Mouse (Mus musculus) heart, adult 2 months (tissue): ENCODE results near the gene Gramd1b. TPM values are rescaled to one million over a fixed set of nuclear protein-coding genes. Genes with fewer than 3 reads are reported as not detected.

Experiments
- DNase-seq, 2 experiments: peaks; one replicate each; pipeline ENCODE4 v3.0.0; 2021
- H3K27ac ChIP-seq: fragments of 200-600 bp; 2 replicates; pipeline ENCODE4 v1.8.1; 2022
- H3K27me3 ChIP-seq: fragments of 200-500 bp; 2 replicates; pipeline ENCODE4 v1.6.1; 2012; ENCODE audit warnings: mild to moderate bottlenecking, low read length, inconsistent platforms, mixed read lengths; ENCODE audit not compliant: control insufficient read depth, insufficient read depth
- H3K36me3 ChIP-seq: fragments of 200-500 bp; 2 replicates; pipeline ENCODE4 v1.6.1; 2012; ENCODE audit warnings: low read length, inconsistent platforms; ENCODE audit not compliant: control insufficient read depth, insufficient read depth
- H3K4me1 ChIP-seq: fragments of 200-500 bp; 2 replicates; pipeline ENCODE4 v1.6.1; 2011; ENCODE audit warnings: low read length; ENCODE audit not compliant: control insufficient read depth, insufficient read depth
- H3K4me3 ChIP-seq: fragments of 200-600 bp; 2 replicates; pipeline ENCODE4 v1.8.1; 2022
- H3K79me2 ChIP-seq: fragments of 200-500 bp; replicated peaks from 2 replicates; pipeline ENCODE4 v1.6.1; 2012; ENCODE audit warnings: mild to moderate bottlenecking, inconsistent platforms, low read length, moderate library complexity, mixed read lengths; ENCODE audit not compliant: control insufficient read depth, insufficient read depth
- H3K9ac ChIP-seq: fragments of 200-500 bp; 2 replicates; pipeline ENCODE4 v1.6.1; 2012; ENCODE audit warnings: low read depth, mild to moderate bottlenecking, control low read depth, inconsistent platforms, low read length, mixed read lengths
- CTCF ChIP-seq: fragments of 200-600 bp; IDR thresholded peaks from 2 replicates; pipeline ENCODE4 v1.8.1; 2022; ENCODE audit warnings: antibody characterized with exemption, mild to moderate bottlenecking, moderate library complexity
- EP300 ChIP-seq: fragments of 200-500 bp; IDR thresholded peaks from 2 replicates; pipeline ENCODE4 v1.6.1; 2011; ENCODE audit warnings: low read depth, low read length, control low read depth; ENCODE audit not compliant: insufficient read depth
- POLR2A ChIP-seq: fragments of 200-500 bp; IDR thresholded peaks from 2 replicates; pipeline ENCODE4 v1.6.1; 2011; ENCODE audit warnings: mild to moderate bottlenecking, low read depth, low read length, control low read depth; ENCODE audit not compliant: insufficient read depth
- WGBS: fragments of 180-500 bp; shearing (Covaris S2); methylation state at CpG from one replicate; pipeline ENCODE4 v1.1.7; 2018; 5-methylcytosine and 5-hydroxymethylcytosine counted together
- intact Hi-C: fragments of 180-260 bp; cut with DNase I; formaldehyde crosslinking; loops from one replicate; pipeline ENCODE4 v1.15.1; 2025
- polyA plus RNA-seq: library from polyadenylated mRNA; depleted of rRNA; stranded (reverse); fragments of >200 nt; gene quantifications from 2 replicates; pipeline ENCODE4 v1.2.3, GENCODE M21; 2012
- total RNA-seq, 2 experiments: library from RNA; stranded (reverse); gene quantifications; 2 replicates each; pipeline ENCODE4 v1.2.3; 2021

Gramd1b gene
- total and polyA plus RNA-seq, 3 experiments, result 16.9 to 25.0 (median 17.3) TPM

DNA sequence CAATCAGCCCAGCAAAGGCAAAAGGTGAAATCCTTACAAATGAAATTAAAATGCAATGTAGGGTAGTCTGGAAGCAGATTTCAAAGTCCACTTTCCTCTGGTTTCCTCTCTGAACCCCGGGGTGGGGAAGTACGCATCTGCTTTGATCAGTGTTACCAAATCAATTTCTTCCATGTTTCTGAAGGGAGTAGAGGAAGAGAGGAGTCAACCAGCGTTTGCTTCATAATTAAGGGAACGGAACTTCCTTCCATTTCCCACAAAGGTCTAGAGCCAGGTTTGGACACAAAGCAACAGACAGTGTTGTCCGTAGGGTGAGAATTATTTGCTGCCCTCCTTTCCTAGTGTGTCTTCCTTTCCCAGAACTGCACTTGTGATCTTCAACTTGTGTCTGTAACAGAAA, 16.7 kb upstream of the Gramd1b start:
- 89% methylated on average over 5 of the region's 5 CpGs for WGBS
- TF ChIP-seq EP300 (no peak), CTCF (no peak), POLR2A (no peak)
- no peak overlapping the region for H3K9ac ChIP-seq
- intact Hi-C loops, result no loop called here
- no peak overlapping the region for H3K4me3 ChIP-seq
- H3K36me3 ChIP-seq, result no peaks in the 10 kb centered on the region
- H3K79me2 ChIP-seq, result no peaks in the 10 kb centered on the region
- H3K27me3 ChIP-seq, result no peaks in the 10 kb centered on the region
- no peak overlapping the region for H3K27ac ChIP-seq
- H3K4me1 ChIP-seq, result no peaks in the 10 kb centered on the region; the same call in 1 of the 2 replicates
- no peak for DNase-seq

DNA sequence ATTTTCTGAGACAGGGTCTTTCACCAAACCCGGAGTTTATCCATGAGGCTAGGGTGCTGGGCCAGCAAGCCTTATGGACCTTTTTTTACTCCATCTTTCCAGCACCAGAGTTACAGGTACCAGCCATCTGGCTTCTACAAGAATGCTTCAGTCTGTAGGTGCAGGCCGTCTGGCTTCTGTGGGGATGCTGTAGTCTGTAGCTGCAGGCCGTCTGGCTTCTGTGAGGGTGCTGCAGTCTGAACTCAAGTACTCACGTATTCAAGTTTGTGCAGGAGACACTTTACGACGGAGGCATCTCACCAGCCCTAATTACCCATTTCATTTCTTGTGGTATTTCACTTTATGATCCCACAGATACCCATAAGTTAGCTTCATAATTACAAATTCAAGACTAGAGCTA, 14.0 kb upstream of the Gramd1b start:
- 92% methylated on average over 6 of the region's 6 CpGs for WGBS
- intact Hi-C loops, result no loop called here

DNA sequence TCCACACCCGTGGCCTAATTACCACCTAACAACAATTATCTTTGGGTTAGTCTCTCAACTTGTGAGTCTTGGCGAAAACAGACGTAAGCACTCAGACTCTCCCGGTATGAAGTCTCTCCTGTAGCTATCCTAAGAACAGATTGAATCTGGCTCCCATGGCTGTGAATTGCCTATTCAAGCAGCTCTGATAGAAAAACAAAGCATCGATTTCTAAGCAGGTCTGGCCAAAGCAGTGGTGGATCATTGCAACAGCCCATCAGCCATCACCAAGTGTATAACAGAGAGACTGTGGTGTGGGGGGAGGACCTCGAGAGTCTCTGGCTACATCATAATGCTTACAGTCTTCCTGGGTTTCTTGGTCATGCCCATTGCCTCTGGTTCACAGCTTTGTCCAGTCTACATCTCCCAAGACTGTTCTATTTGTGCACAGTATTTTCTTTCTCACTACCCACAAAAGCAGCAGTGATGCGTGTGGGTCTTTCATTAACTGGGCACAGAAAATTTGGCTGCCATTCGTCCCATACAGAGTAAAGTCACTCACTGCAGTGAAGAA, 8.5 kb upstream of the Gramd1b start:
- H3K27ac ChIP-seq, result no peak overlapping the region
- no peak overlapping the region for H3K4me3 ChIP-seq
- 87% methylated on average over 8 of the region's 8 CpGs for WGBS
- intact Hi-C loops, result no loop called here
- H3K36me3 ChIP-seq, result no peaks in the 10 kb centered on the region
- no peaks in the 10 kb centered on the region for H3K4me1 ChIP-seq
- TF ChIP-seq POLR2A (no peak), EP300 (no peak), CTCF (no peak)
- no peak overlapping the region for H3K9ac ChIP-seq
- DNase-seq, result no peak
- no peaks in the 10 kb centered on the region for H3K79me2 ChIP-seq
- H3K27me3 ChIP-seq, result no peaks in the 10 kb centered on the region

More for the DNA sequence above, 14.0 kb upstream of the Gramd1b start:
- Histone ChIP-seq H3K4me3 (no peak overlapping the region), H3K27me3 (no peaks in the 10 kb centered on the region), H3K27ac (no peak overlapping the region), H3K4me1 (no peaks in the 10 kb centered on the region; the same call in 1 of the 2 replicates), H3K36me3 (no peaks in the 10 kb centered on the region), H3K9ac (no peak overlapping the region), H3K79me2 (no peaks in the 10 kb centered on the region)
- TF ChIP-seq POLR2A (no peak), EP300 (no peak), CTCF (no peak)
- DNase-seq, result no peak

DNA sequence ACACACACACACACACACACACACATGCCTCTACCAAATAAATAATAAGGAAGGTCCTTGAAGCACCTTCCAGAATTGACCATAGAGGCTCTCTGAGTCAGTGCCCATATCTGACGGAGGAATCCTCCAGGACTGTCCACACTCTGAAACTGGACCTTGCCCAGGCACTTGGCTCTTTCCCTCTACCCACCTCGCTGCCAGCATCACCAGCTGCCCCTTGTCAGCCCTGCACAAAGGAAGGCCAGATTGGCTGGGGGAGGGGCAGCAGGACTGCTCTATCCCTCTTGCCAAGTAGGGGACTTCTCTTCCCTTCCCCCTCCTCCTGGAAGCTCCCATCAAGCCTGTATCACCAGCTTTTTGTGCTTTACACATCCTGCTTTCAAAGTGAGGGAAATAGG, 6.5 kb upstream of the Gramd1b start:
- Histone ChIP-seq H3K27me3 (no peaks in the 10 kb centered on the region), H3K27ac (no peak overlapping the region), H3K4me3 (no peak overlapping the region), H3K36me3 (no peaks in the 10 kb centered on the region), H3K79me2 (no peaks in the 10 kb centered on the region), H3K4me1 (no peaks in the 10 kb centered on the region), H3K9ac (no peak overlapping the region)
- intact Hi-C loops, result no loop called here
- peak; percentile 53 to 77 for DNase-seq
- TF ChIP-seq POLR2A (no peak), EP300 (peak; percentile 81), CTCF (no peak)
- WGBS, result 22% methylated on average over 2 of the region's 2 CpGs

DNA sequence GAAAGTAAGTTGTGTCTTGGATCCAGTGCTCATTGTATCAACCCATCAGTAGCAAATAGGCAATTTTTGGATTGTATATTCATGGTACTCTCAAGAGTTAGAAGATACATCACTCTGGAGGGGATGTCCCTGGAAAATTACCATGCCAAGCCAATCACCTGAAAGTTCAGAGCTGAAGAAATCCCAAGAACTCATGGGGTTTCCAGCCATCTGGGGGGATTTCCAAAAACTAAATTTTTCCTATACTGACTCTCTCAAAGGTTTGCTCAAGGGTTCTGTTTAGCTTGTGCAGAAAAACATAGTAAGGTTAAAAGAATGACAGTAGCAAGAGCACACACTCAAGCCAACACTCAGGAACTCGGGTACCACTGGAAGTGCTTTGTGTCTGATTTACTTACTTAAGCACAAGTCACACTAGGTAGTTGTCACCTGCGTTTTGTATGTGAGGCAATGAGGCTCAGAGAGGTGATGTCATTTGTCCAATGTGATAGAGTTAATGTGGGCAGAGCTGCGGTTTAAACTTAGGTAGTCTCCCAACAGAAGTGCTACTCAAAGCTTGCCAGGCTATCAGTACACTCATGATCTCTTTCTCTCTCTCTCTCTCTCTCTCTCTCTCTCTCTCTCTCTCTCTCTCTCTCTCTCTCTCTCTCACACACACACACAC, 6.0 kb upstream of the Gramd1b start:
- DNase-seq, result no peak
- Histone ChIP-seq H3K27ac (no peak overlapping the region), H3K36me3 (no peaks in the 10 kb centered on the region), H3K4me1 (no peaks in the 10 kb centered on the region), H3K9ac (no peak overlapping the region), H3K27me3 (no peaks in the 10 kb centered on the region), H3K79me2 (no peaks in the 10 kb centered on the region), H3K4me3 (no peak overlapping the region)
- WGBS, result 44% methylated on average over 3 of the region's 3 CpGs
- TF ChIP-seq POLR2A, result no peak
- no peak for TF ChIP-seq CTCF
- intact Hi-C loops, result no loop called here

DNA sequence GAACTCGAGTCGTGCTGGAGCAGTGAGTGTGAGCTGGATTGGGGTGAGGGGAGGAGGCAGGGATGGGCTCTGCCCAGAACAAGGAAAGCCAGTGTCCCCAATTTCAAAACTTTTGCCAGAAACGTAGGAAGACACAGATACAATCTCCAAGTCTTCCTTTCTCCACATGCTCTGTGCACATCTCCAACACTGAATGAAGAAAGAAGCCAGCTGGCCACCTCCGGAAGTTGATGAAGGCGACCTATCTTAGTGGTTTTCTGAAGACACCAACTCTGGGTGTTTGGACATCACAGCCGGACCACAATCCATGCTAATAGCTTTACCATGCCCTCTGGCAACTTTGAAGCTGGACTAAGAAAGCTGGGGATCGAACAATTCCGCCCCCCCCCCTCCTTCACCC, 647 bp downstream of the Gramd1b start:
- intact Hi-C loops, result no loop called here
- H3K36me3 ChIP-seq, result no peaks in the 10 kb centered on the region
- WGBS, result 46% methylated on average over 8 of the region's 8 CpGs
- no peaks in the 10 kb centered on the region for H3K27me3 ChIP-seq
- no peak for DNase-seq
- TF ChIP-seq POLR2A (0 out of 2 replicates have a peak, but pooled peaks have one; percentile 2), CTCF (no peak)
- H3K79me2 ChIP-seq, result no peaks in the 10 kb centered on the region
- H3K27ac ChIP-seq, result no peak overlapping the region
- peak overlapping the region; percentile 43 for H3K4me3 ChIP-seq
- H3K9ac ChIP-seq, result peak overlapping the region; percentile 62
- no peaks in the 10 kb centered on the region; the same call in 1 of the 2 replicates for H3K4me1 ChIP-seq
